Mouse (Mus musculus) brain, adult 2 months (tissue): Measurements from ENCODE around the gene Gabrb1.

Experiments used
- DNase-seq: peaks from one replicate; pipeline ENCODE4 v3.0.0; 2011; ENCODE audit warnings: low read depth, low spot score

Gabrb1 gene

GRCm38 (mm10) chr5:71657482-71658114, at the start of gene Gabrb1:
TSS of gene Gabrb1 (plus strand) at chr5:71658113.
- peak; percentile 73 for DNase-seq

- peak; percentile 68 for DNase-seq
These were observed 49.2 kb upstream of the Gabrb1 start for GRCm38 (mm10) chr5:71608735-71609134.

GRCm38 (mm10) chr5:71614311-71614710, 43.6 kb upstream of the Gabrb1 start:
- no peak for DNase-seq

- DNase-seq: peak; percentile 51
These were observed 41.2 kb upstream of the Gabrb1 start for GRCm38 (mm10) chr5:71616734-71617133.

- DNase-seq: peak; percentile 45
These were observed 30.1 kb upstream of the Gabrb1 start for GRCm38 (mm10) chr5:71627820-71628219.

- DNase-seq: peak; percentile 56
These were observed 18.1 kb upstream of the Gabrb1 start for GRCm38 (mm10) chr5:71639804-71640203.

GRCm38 (mm10) chr5:71648108-71648507, 9.8 kb upstream of the Gabrb1 start:
- peak; percentile 32 for DNase-seq

GRCm38 (mm10) chr5:71654056-71654455, 3.9 kb upstream of the Gabrb1 start:
- peak; percentile 60 for DNase-seq

GRCm38 (mm10) chr5:71656771-71657170, 1.1 kb upstream of the Gabrb1 start:
- peak; percentile 79 for DNase-seq

GRCm38 (mm10) chr5:71658115-71658497, 193 bp downstream of the Gabrb1 start, which contains the start of gene Gabra4:
TSS of gene Gabra4 (minus strand) at chr5:71658308.
- peak; percentile 44 for DNase-seq

GRCm38 (mm10) chr5:71665593-71665992, 7.7 kb downstream of the Gabrb1 start:
- no peak for DNase-seq

- DNase-seq: peak; percentile 86
These were observed 42.0 kb downstream of the Gabrb1 start for GRCm38 (mm10) chr5:71699696-71700467.

- DNase-seq: peak; percentile 80
These were observed 42.8 kb downstream of the Gabrb1 start for GRCm38 (mm10) chr5:71700468-71701272.

- no peak for DNase-seq
These were observed 43.3 kb downstream of the Gabrb1 start for GRCm38 (mm10) chr5:71701273-71701614.

GRCm38 (mm10) chr5:71732931-71733792, 75.2 kb downstream of the Gabrb1 start:
- peak; percentile 42 for DNase-seq

GRCm38 (mm10) chr5:71747411-71747810, 89.5 kb downstream of the Gabrb1 start:
- DNase-seq: peak; percentile 48

- peak; percentile 72 for DNase-seq
These were observed 96.1 kb downstream of the Gabrb1 start for GRCm38 (mm10) chr5:71753966-71754365.

- peak; percentile 63 for DNase-seq
These were observed 103.2 kb downstream of the Gabrb1 start for GRCm38 (mm10) chr5:71761105-71761504.

- DNase-seq: no peak
These were observed 123.7 kb downstream of the Gabrb1 start for GRCm38 (mm10) chr5:71781514-71782179.

GRCm38 (mm10) chr5:71822862-71823261, 164.9 kb downstream of the Gabrb1 start:
- no peak for DNase-seq

- DNase-seq: peak; percentile 81
These were observed 170.4 kb downstream of the Gabrb1 start for GRCm38 (mm10) chr5:71828342-71828741.
